Mouse (Mus musculus) testis, adult 2 months (tissue): ENCODE data around the gene Cyb5r2.

ENCODE experiments used
- CTCF ChIP-seq: fragments of 200-500 bp; IDR thresholded peaks from 2 replicates; pipeline ENCODE4 v1.5.1; 2012; ENCODE audit warnings: low read depth, mild to moderate bottlenecking, inconsistent platforms, low read length, moderate library complexity; ENCODE audit not compliant: control insufficient read depth, insufficient read depth, insufficient replicate concordance
- POLR2A ChIP-seq: fragments of 200-500 bp; IDR thresholded peaks from 2 replicates; pipeline ENCODE4 v1.6.1; 2012; ENCODE audit warnings: low read depth, mild to moderate bottlenecking, inconsistent platforms, low read length, moderate library complexity; ENCODE audit not compliant: control insufficient read depth

DNA sequence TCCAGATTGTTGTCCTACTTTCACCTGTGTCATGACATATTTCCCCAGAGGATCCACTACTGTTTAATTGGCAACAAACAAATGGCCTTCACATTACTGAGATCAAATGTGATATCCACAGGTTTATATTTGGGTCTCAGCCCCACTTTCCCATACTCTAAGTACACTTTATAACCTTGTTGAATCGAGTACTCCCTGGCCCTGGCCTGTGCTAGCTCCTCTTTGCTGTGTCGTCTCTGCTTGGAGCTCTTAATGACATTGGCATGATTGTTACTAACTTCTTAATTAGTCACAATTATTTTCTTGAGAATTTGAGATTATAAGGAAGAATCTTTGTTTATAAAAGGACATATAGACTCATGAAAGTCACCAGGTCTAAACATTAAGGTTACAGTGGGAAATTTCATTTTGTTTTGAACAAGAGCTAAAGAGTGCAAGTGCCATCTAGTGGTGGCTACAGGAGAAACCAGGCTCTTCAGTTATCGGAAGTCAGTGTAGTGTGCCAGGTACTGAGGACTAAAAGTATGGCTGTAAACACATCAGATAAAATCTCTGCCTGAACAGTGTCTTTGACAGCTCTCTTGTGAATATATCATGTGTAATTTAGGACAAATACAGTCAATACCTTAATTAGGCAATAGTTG, 30.3 kb upstream of the Cyb5r2 start:
- TF ChIP-seq POLR2A (no peak), CTCF (no peak)
